8 mouse cellular contexts compared by ENCODE assay signal in genomic region chr7:67672650-67673049, GRCm38 (mm10). TPM values are rescaled to one million over a fixed set of nuclear protein-coding genes. Genes with fewer than 3 reads are reported as not detected.
DNase-seq lines count a peak whose midpoint lies in the region; ATAC-seq lines count a peak whose summit lies in the region.

No protein-coding gene starts in this region.

- H3K9me3 ChIP-seq in midbrain, embryonic 11.5 days (ENCODE audit: control insufficient read depth, low read length) = no peaks in the 10 kb centered on the region

- 13% methylated on average over 10 of the region's 10 CpGs for WGBS in midbrain, embryonic 11.5 days

- no peak overlapping the region for H3K27ac ChIP-seq in midbrain, embryonic 11.5 days (ENCODE audit: low read depth, low read length)

- peak; percentile 82 for ATAC-seq in inflammation-experienced regulatory T-cells, adult 6 months
- ATAC-seq in midbrain, embryonic 11.5 days (ENCODE audit: low FRiP score) = peak; percentile 66

- peak; percentile 92 for DNase-seq in adipocyte (ENCODE audit: low spot score)
- peak; percentile 96 to 97 for DNase-seq in cerebellum, postnatal 4 days (ENCODE audit: low spot score in 2 of 2)
- DNase-seq in gastrocnemius, postnatal 10 days = peak; percentile 99
- peak; percentile 82 to 99 for DNase-seq in left cerebral cortex, adult 8-10 months (ENCODE audit: low spot score in 2 of 2)
- DNase-seq in midbrain, embryonic 11.5 days (ENCODE audit: low spot score, missing footprints) = peak; percentile 99
- DNase-seq in skeletal muscle tissue, adult 2 months (ENCODE audit: low read depth, low spot score) = peak; percentile 94
- peak; percentile 79 for DNase-seq in yolk sac, embryonic 10.5 days (ENCODE audit: low spot score)

- no peak overlapping the region for H3K4me2 ChIP-seq in midbrain, embryonic 11.5 days

- no peak overlapping the region for H3K4me3 ChIP-seq in midbrain, embryonic 11.5 days (ENCODE audit: low read depth, low read length)

- no peak overlapping the region for H3K9ac ChIP-seq in midbrain, embryonic 11.5 days (ENCODE audit: low read length)

- no peaks in the 10 kb centered on the region for H3K4me1 ChIP-seq in midbrain, embryonic 11.5 days (ENCODE audit: control insufficient read depth, insufficient read depth, low read length)

- peaks cover 7% of the 10 kb centered on the region; the same call in 1 of the 2 replicates for H3K36me3 ChIP-seq in midbrain, embryonic 11.5 days (ENCODE audit: control insufficient read depth, insufficient read depth, low read length)

- no peaks in the 10 kb centered on the region for H3K27me3 ChIP-seq in midbrain, embryonic 11.5 days (ENCODE audit: control insufficient read depth, insufficient read depth, low read length)

RNA-seq across cellular contexts. Expression of gene Ttc23, which starts 25.4 kb away (rescaled TPM):
- 10 to 100 TPM; 24.7 to 27.2 TPM for total RNA-seq in gastrocnemius, postnatal 10 days (2021)
- polyA plus RNA-seq in inflammation-experienced regulatory T-cells, adult 6 months (2017; shearing (Covaris generic)) = 1 to 10 TPM in 1 of 3 experiments, under 1 TPM in 2; 0.42 to 1.8 (median 0.64) TPM
- 10 to 100 TPM in 1 of 4 experiments, 1 to 10 TPM in 3; 6.2 to 13.1 (median 6.6) TPM for total RNA-seq in left cerebral cortex, adult 8-10 months (2022)
- 36.9 and 37.9 TPM in 2 replicates for polyA plus RNA-seq in midbrain, embryonic 11.5 days (2014; fragmentation: Nextera tagmentation; extraction: Ambion mirVana)

RNA-seq across cellular contexts. Expression of gene Lrrc28, which starts 27.6 kb away (rescaled TPM):
- total RNA-seq in gastrocnemius, postnatal 10 days (2021) = 10 to 100 TPM; 15.8 to 17.7 TPM
- polyA plus RNA-seq in inflammation-experienced regulatory T-cells, adult 6 months (2017; shearing (Covaris generic)) = 10 to 100 TPM; 13.5 to 21.1 (median 19.5) TPM
- total RNA-seq in left cerebral cortex, adult 8-10 months (2022) = 10 to 100 TPM; 30.1 to 41.4 (median 32.4) TPM
- polyA plus RNA-seq in midbrain, embryonic 11.5 days (2014; fragmentation: Nextera tagmentation; extraction: Ambion mirVana) = 22.1 and 23.6 TPM in 2 replicates
